Mouse (Mus musculus) intestine, embryonic 14.5 days (tissue): Measurements from ENCODE around the gene Birc6. TPM values are rescaled to one million over a fixed set of nuclear protein-coding genes. Genes with fewer than 3 reads are reported as not detected.
"Not testable (repeated sequence)": the region's sequence is repeated elsewhere in the genome, so short reads cannot be mapped to it uniquely, and the experiment has no call there.

Experiments
- ATAC-seq: fragments of 200-750 bp; cut with Nextera tagmentation; replicated peaks from 2 replicates; pipeline ENCODE4 v1.8.0; 2017; ENCODE audit warnings: low read depth, moderate number of reproducible peaks, moderate TSS enrichment, moderate library complexity; ENCODE audit not compliant: low FRiP score, low TSS enrichment
- DNase-seq: peaks from one replicate; pipeline ENCODE4 v3.0.0-alpha.2; 2018; ENCODE audit warnings: low spot score
- H3K27ac ChIP-seq: fragments of 300-500 bp; sonication (generic); 2 replicates; pipeline ENCODE4 v1.5.1; 2014; ENCODE audit warnings: low read depth, mild to moderate bottlenecking, control low read depth
- H3K27me3 ChIP-seq: fragments of 300-500 bp; sonication (generic); replicated peaks from 2 replicates; pipeline ENCODE4 v1.6.1; 2014; ENCODE audit warnings: low read length, control low read depth; ENCODE audit not compliant: control insufficient read depth, insufficient read depth
- H3K36me3 ChIP-seq: fragments of 300-500 bp; sonication (generic); 2 replicates; pipeline ENCODE4 v1.6.1; 2014; ENCODE audit warnings: low read length, control low read depth; ENCODE audit not compliant: control insufficient read depth, insufficient read depth
- H3K4me1 ChIP-seq: fragments of 300-500 bp; sonication (generic); replicated peaks from 2 replicates; pipeline ENCODE4 v1.6.1; 2014; ENCODE audit warnings: low read length, control low read depth, mixed read lengths; ENCODE audit not compliant: control insufficient read depth, insufficient read depth
- H3K4me2 ChIP-seq: fragments of 300-500 bp; sonication (generic); 2 replicates; pipeline ENCODE4 v1.6.1; 2014; ENCODE audit warnings: low read length
- H3K4me3 ChIP-seq: fragments of 300-500 bp; sonication (generic); 2 replicates; pipeline ENCODE4 v1.5.1; 2014; ENCODE audit warnings: low read depth, low read length, control low read depth, mixed read lengths
- H3K9ac ChIP-seq: fragments of 300-500 bp; sonication (generic); 2 replicates; pipeline ENCODE4 v1.6.1; 2014; ENCODE audit warnings: mild to moderate bottlenecking, low read length
- H3K9me3 ChIP-seq: fragments of 300-500 bp; sonication (generic); 2 replicates; pipeline ENCODE4 v1.6.1; 2016; ENCODE audit warnings: low read length, control low read depth; ENCODE audit not compliant: control insufficient read depth
- WGBS: fragments of 180-500 bp; shearing (Covaris S2); extraction: QIAGEN DNeasy Blood & Tissue Kit; methylation state at CpG from one replicate; pipeline ENCODE4 v1.1.7; 2014; 5-methylcytosine and 5-hydroxymethylcytosine counted together
- polyA plus RNA-seq: library from polyadenylated mRNA; unstranded; fragments of >200 nt; fragmentation: Nextera tagmentation; extraction: Ambion mirVana; gene quantifications from 2 replicates; pipeline ENCODE4 v1.2.1, GENCODE M21; 2014

The Birc6 gene
- polyA plus RNA-seq, 1 experiment from 2014 or later: 109 TPM

DNA sequence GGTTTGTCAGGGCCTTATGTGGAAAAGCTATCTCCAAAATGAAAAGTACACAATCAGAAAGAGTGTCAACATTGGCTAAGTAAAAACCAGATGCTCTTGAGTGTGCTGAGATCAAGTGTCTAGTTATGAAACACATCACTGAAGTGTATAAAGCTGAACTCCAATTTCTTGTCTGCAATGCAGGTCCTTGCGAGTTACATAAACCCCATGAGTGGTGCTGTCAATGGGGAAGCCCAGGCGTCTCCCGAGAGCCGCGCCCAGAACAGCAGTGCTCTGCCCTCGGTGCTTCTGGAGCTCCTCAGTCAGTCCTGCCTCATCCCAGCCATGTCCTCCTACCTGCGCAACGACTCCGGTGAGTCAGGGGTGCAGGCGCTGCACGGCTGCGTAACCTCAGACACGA is 141.9 kb downstream of the Birc6 start:
- Histone ChIP-seq H3K9me3 (no peaks in the 10 kb centered on the region), H3K4me1 (no peaks in the 10 kb centered on the region), H3K27ac (no peak overlapping the region), H3K9ac (no peak overlapping the region), H3K4me2 (no peak overlapping the region), H3K36me3 (peaks cover 74% of the 10 kb centered on the region), H3K4me3 (no peak overlapping the region), H3K27me3 (no peaks in the 10 kb centered on the region)
- DNase-seq (no peak), ATAC-seq (no peak)
- WGBS: 94% methylated on average over 13 of the region's 13 CpGs

DNA sequence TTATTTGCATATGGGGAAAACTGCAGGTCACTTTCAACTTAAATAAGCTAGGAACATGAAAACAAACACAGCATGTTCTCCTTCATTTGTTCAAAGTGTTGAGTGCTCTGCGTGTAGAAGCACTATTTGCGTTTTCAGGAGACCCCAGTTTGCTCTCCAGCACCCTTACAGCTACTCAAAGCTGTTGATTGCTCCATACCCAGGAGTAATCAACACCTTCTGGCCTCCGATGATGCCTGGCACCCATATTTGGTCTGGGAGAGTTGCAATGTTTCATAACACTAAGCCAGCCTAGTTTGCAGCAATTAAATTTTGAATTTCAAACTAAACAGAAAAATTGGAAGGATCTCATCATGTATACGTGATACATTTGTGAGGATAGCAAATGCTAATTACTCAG is 144.4 kb downstream of the Birc6 start:
- no peak for DNase-seq
- H3K27ac ChIP-seq: no peak overlapping the region
- no peak for ATAC-seq
- H3K4me1 ChIP-seq: no peaks in the 10 kb centered on the region
- H3K36me3 ChIP-seq: peaks cover 77% of the 10 kb centered on the region
- no peak overlapping the region for H3K4me3 ChIP-seq
- H3K9me3 ChIP-seq: no peaks in the 10 kb centered on the region
- no peak overlapping the region for H3K4me2 ChIP-seq
- WGBS: 84% methylated on average over 4 of the region's 4 CpGs
- H3K9ac ChIP-seq: no peak overlapping the region
- no peaks in the 10 kb centered on the region for H3K27me3 ChIP-seq

- Histone ChIP-seq H3K27me3 (no peaks in the 10 kb centered on the region), H3K9me3 (no peaks in the 10 kb centered on the region), H3K36me3 (peaks cover 85% of the 10 kb centered on the region), H3K4me1 (no peaks in the 10 kb centered on the region), H3K4me2 (no peak overlapping the region), H3K27ac (no peak overlapping the region), H3K9ac (no peak overlapping the region), H3K4me3 (no peak overlapping the region)
- no peak for ATAC-seq
- no peak for DNase-seq
Measured at GRCm38 (mm10) chr17:74673251-74673650, 145.2 kb downstream of the Birc6 start.

- ATAC-seq: no peak
- Histone ChIP-seq H3K27ac (no peak overlapping the region), H3K4me1 (no peaks in the 10 kb centered on the region), H3K9me3 (no peaks in the 10 kb centered on the region), H3K27me3 (no peaks in the 10 kb centered on the region), H3K36me3 (peaks cover 64% of the 10 kb centered on the region), H3K4me2 (no peak overlapping the region), H3K4me3 (no peak overlapping the region), H3K9ac (no peak overlapping the region)
- no peak for DNase-seq
- WGBS: 89% methylated on average over 8 of the region's 8 CpGs
Measured at GRCm38 (mm10) chr17:74678061-74678460, 150.0 kb downstream of the Birc6 start.

- no peak for ATAC-seq
- H3K9ac ChIP-seq: no peak overlapping the region
- H3K4me1 ChIP-seq: no peaks in the 10 kb centered on the region
- no peak overlapping the region for H3K4me3 ChIP-seq
- no peaks in the 10 kb centered on the region for H3K9me3 ChIP-seq
- no peak for DNase-seq
- no peaks in the 10 kb centered on the region for H3K27me3 ChIP-seq
- H3K36me3 ChIP-seq: peaks cover 52% of the 10 kb centered on the region
- H3K4me2 ChIP-seq: no peak overlapping the region
- H3K27ac ChIP-seq: no peak overlapping the region
- WGBS: 82% methylated on average over 3 of the region's 3 CpGs
Measured at GRCm38 (mm10) chr17:74684927-74685326, 156.8 kb downstream of the Birc6 start.

- H3K27ac ChIP-seq: no peak overlapping the region
- no peak overlapping the region for H3K9ac ChIP-seq
- H3K9me3 ChIP-seq: no peaks in the 10 kb centered on the region
- no peaks in the 10 kb centered on the region for H3K27me3 ChIP-seq
- 94% methylated on average over 2 of the region's 2 CpGs for WGBS
- no peak overlapping the region for H3K4me2 ChIP-seq
- DNase-seq: no peak
- H3K4me3 ChIP-seq: no peak overlapping the region
- H3K36me3 ChIP-seq: peaks cover 66% of the 10 kb centered on the region
- no peaks in the 10 kb centered on the region for H3K4me1 ChIP-seq
- no peak for ATAC-seq
Measured at GRCm38 (mm10) chr17:74688555-74688954, 160.5 kb downstream of the Birc6 start.

DNA sequence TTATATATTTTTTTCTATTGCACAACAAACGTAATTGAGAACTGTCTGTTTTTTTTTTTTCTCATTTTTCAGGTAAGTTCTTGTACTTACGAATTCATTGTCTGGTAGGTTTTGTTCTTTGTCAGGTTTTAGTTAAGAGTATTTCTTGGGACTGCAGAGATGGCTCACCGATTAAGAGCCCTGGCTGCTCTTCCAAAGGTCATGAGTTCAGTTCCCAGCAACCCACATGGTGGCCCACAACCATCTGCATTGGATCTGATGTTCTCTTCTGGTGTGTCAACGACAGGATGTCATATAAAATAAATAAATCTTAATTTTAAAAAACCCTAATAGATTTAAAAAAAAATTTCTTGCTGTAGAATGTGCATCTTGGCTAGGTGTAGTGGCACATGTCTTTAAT is 161.3 kb downstream of the Birc6 start:
- H3K9ac ChIP-seq: no peak overlapping the region
- ATAC-seq (no peak), DNase-seq (no peak)
- H3K27me3 ChIP-seq: no peaks in the 10 kb centered on the region
- H3K4me2 ChIP-seq: no peak overlapping the region
- WGBS: 91% methylated on average over 4 of the region's 4 CpGs
- no peaks in the 10 kb centered on the region for H3K9me3 ChIP-seq
- H3K4me3 ChIP-seq: no peak overlapping the region
- no peaks in the 10 kb centered on the region for H3K4me1 ChIP-seq
- H3K27ac ChIP-seq: no peak overlapping the region
- peaks cover 71% of the 10 kb centered on the region for H3K36me3 ChIP-seq

DNA sequence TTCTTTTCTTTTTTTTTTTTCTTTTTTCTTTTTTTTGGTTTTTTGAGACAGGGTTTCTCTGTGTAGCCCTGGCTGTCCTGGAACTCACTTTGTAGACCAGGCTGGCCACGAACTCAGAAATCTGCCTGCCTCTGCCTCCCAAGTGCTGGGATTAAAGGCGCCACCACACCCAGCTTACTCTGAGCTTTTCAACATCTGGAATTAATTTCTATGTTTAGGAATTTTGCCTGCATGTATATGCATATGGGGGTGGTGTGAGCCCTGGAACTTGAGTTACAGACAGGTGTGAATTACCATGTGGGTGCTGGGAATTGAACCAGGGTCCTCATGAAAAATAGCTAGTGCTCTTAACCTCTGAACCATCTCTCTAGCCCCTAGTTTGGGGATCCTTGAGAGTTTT is 173.6 kb downstream of the Birc6 start:
- H3K27ac ChIP-seq, H3K27me3 ChIP-seq, H3K9ac ChIP-seq, ATAC-seq, H3K9me3 ChIP-seq, H3K4me2 ChIP-seq, DNase-seq, H3K4me3 ChIP-seq, H3K4me1 ChIP-seq: not testable (repeated sequence)
- H3K36me3 ChIP-seq: peaks cover 72% of the 10 kb centered on the region
- WGBS: 92% methylated on average over 2 of the region's 2 CpGs

- no peak for ATAC-seq
- no peak overlapping the region for H3K9ac ChIP-seq
- no peaks in the 10 kb centered on the region for H3K4me1 ChIP-seq
- no peaks in the 10 kb centered on the region for H3K9me3 ChIP-seq
- WGBS: 88% methylated on average over 5 of the region's 5 CpGs
- no peak overlapping the region for H3K4me3 ChIP-seq
- no peak overlapping the region for H3K27ac ChIP-seq
- no peak for DNase-seq
- no peaks in the 10 kb centered on the region for H3K27me3 ChIP-seq
- no peak overlapping the region for H3K4me2 ChIP-seq
- peaks cover 34% of the 10 kb centered on the region for H3K36me3 ChIP-seq
Measured at GRCm38 (mm10) chr17:74705480-74705879, 177.4 kb downstream of the Birc6 start.
